Mouse (Mus musculus): Measurements from ENCODE around the gene C1rb. TPM values are rescaled to one million over a fixed set of nuclear protein-coding genes. Genes with fewer than 3 reads are reported as not detected.
"Not testable (repeated sequence)": the region's sequence is repeated elsewhere in the genome, so short reads cannot be mapped to it uniquely, and the experiment has no call there.

Gene C1rb
- polyA plus RNA-seq, 1 experiment from 2014 or later = not detected

DNA sequence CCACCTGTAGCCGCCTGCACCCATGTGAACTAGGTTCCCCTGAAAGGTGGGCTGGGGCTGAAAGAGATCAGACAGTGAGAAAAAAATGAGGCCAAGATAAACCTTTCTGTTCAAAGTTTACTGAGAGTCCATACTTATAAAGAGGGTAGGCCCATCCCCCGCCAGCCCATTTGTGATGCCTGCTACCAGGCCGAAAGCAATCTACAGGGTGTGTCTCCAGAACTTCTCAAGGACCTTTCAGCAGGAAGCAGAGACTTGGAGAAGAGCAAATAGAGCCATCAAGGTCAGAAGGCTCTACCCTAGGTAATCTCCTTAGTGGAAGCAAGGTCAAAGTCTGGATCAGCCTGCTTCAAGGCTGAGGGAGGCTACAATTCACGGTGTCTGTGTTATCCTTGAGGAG, 31.9 kb downstream of the C1rb start:
- 78% methylated on average over 4 of the region's 4 CpGs for WGBS

DNA sequence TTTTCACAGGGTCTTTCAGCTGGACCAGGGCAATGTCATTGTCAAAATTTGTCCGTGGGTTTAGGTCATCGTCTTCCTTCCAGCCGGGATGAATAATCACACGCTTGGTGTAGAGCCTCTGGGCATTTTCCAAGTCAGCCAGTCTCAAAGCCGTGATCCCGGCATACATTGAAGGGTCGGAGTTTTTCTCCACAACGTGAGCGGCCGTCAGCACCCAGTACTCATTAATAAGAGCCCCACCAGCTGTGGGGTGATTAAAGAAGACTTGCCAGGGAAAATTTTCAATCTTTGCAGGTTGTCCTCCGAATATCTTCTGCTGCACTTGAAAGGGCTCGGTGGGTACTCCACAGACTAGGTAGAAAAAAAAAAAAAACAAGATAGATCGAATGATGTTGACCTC, 55.5 kb downstream of the C1rb start:
- H3K9ac ChIP-seq = no peak overlapping the region
- H3K27ac ChIP-seq (replicated peaks) = no peak overlapping the region
- H3K9me3 ChIP-seq = no peaks in the 10 kb centered on the region
- ATAC-seq (ENCODE audit: extremely low read depth, insufficient number of reproducible peaks, low FRiP score, low TSS enrichment) = no peak
- no peak overlapping the region for H3K4me3 ChIP-seq
- no peaks in the 10 kb centered on the region for H3K4me1 ChIP-seq
- H3K4me2 ChIP-seq = no peak overlapping the region
- H3K36me3 ChIP-seq = no peaks in the 10 kb centered on the region
- no peaks in the 10 kb centered on the region for H3K27me3 ChIP-seq (replicated peaks)
- 80% methylated on average over 13 of the region's 13 CpGs for WGBS

More for the DNA sequence above, 31.9 kb downstream of the C1rb start:
- no peak overlapping the region for H3K4me2 ChIP-seq
- no peaks in the 10 kb centered on the region for H3K27me3 ChIP-seq (replicated peaks)
- ATAC-seq (ENCODE audit: extremely low read depth, insufficient number of reproducible peaks, low FRiP score, low TSS enrichment) = no peak
- no peak overlapping the region for H3K4me3 ChIP-seq
- no peaks in the 10 kb centered on the region for H3K4me1 ChIP-seq
- H3K36me3 ChIP-seq = no peaks in the 10 kb centered on the region
- H3K27ac ChIP-seq (replicated peaks) = no peak overlapping the region
- no peak overlapping the region for H3K9ac ChIP-seq
- peaks cover 2% of the 10 kb centered on the region; the same call in 1 of the 2 replicates for H3K9me3 ChIP-seq

GRCm38 (mm10) chr6:124626184-124626583, 56.1 kb downstream of the C1rb start:
- H3K4me1 ChIP-seq; H3K9me3 ChIP-seq; H3K9ac ChIP-seq; H3K27me3 ChIP-seq (replicated peaks); H3K36me3 ChIP-seq; H3K27ac ChIP-seq (replicated peaks); H3K4me3 ChIP-seq; ATAC-seq (ENCODE audit: extremely low read depth, insufficient number of reproducible peaks, low FRiP score, low TSS enrichment); H3K4me2 ChIP-seq: not testable (repeated sequence)
- 13% methylated on average over 1 of the region's 1 CpGs for WGBS

GRCm38 (mm10) chr6:124630763-124631162, 60.7 kb downstream of the C1rb start:
- Histone ChIP-seq H3K4me3 (no peak overlapping the region), H3K9me3 (no peaks in the 10 kb centered on the region), H3K36me3 (no peaks in the 10 kb centered on the region), H3K27ac (replicated peaks) (no peak overlapping the region), H3K9ac (no peak overlapping the region), H3K4me2 (no peak overlapping the region), H3K27me3 (replicated peaks) (no peaks in the 10 kb centered on the region), H3K4me1 (no peaks in the 10 kb centered on the region)
- no peak for ATAC-seq (ENCODE audit: extremely low read depth, insufficient number of reproducible peaks, low FRiP score, low TSS enrichment)
- WGBS = 63% methylated on average over 4 of the region's 4 CpGs

Other genes with a start within 250 kb of the C1rb start
- gene Pex5, start 155.2 kb upstream of the C1rb start, polyA plus RNA-seq (2015; fragmentation: Nextera tagmentation; extraction: Ambion mirVana) = 23.2 and 23.7 TPM in 2 replicates
- 1.1 and 1.9 TPM in 2 replicates for gene Clstn3, start 105.5 kb upstream of the C1rb start, polyA plus RNA-seq (2015; fragmentation: Nextera tagmentation; extraction: Ambion mirVana)
- 0.46 and 0.52 TPM in 2 replicates for gene C1rl, start 77.2 kb upstream of the C1rb start, polyA plus RNA-seq (2015; fragmentation: Nextera tagmentation; extraction: Ambion mirVana)
- gene C1ra, start 57.9 kb upstream of the C1rb start, polyA plus RNA-seq (2015; fragmentation: Nextera tagmentation; extraction: Ambion mirVana) = 0.40 and 0.68 TPM in 2 replicates
- gene C1s1, start 27.9 kb upstream of the C1rb start, polyA plus RNA-seq (2015; fragmentation: Nextera tagmentation; extraction: Ambion mirVana) = 0.74 and 1.0 TPM in 2 replicates
- not detected in 2 replicates for gene C1s2, start 65.8 kb downstream of the C1rb start, polyA plus RNA-seq (2015; fragmentation: Nextera tagmentation; extraction: Ambion mirVana)
- 44.1 and 47.4 TPM in 2 replicates for gene Lpcat3, start 92.7 kb downstream of the C1rb start, polyA plus RNA-seq (2015; fragmentation: Nextera tagmentation; extraction: Ambion mirVana)
- gene Emg1, start 141.9 kb downstream of the C1rb start, polyA plus RNA-seq (2015; fragmentation: Nextera tagmentation; extraction: Ambion mirVana) = 113 and 130 TPM in 2 replicates
- gene Phb2, start 142.0 kb downstream of the C1rb start, polyA plus RNA-seq (2015; fragmentation: Nextera tagmentation; extraction: Ambion mirVana) = 293 and 326 TPM in 2 replicates
- gene Ptpn6, start 168.4 kb downstream of the C1rb start, polyA plus RNA-seq (2015; fragmentation: Nextera tagmentation; extraction: Ambion mirVana) = 5.3 and 5.6 TPM in 2 replicates
- 364 and 411 TPM in 2 replicates for gene Grcc10, start 171.1 kb downstream of the C1rb start, polyA plus RNA-seq (2015; fragmentation: Nextera tagmentation; extraction: Ambion mirVana)
- not detected in 2 replicates for gene Gm45234, start 185.7 kb downstream of the C1rb start, polyA plus RNA-seq (2015; fragmentation: Nextera tagmentation; extraction: Ambion mirVana)
- gene Atn1, start 186.2 kb downstream of the C1rb start, polyA plus RNA-seq (2015; fragmentation: Nextera tagmentation; extraction: Ambion mirVana) = 7.8 and 9.4 TPM in 2 replicates
- gene Eno2, start 199.4 kb downstream of the C1rb start, polyA plus RNA-seq (2015; fragmentation: Nextera tagmentation; extraction: Ambion mirVana) = 4.6 and 4.9 TPM in 2 replicates
- gene Lrrc23, start 209.4 kb downstream of the C1rb start, polyA plus RNA-seq (2015; fragmentation: Nextera tagmentation; extraction: Ambion mirVana) = 0.09 TPM in 1 of 2 replicates, not detected in the other
- gene Spsb2, start 238.4 kb downstream of the C1rb start, polyA plus RNA-seq (2015; fragmentation: Nextera tagmentation; extraction: Ambion mirVana) = 8.4 and 10.9 TPM in 2 replicates
- gene Tpi1, start 244.0 kb downstream of the C1rb start, polyA plus RNA-seq (2015; fragmentation: Nextera tagmentation; extraction: Ambion mirVana) = 1,248 and 1,451 TPM in 2 replicates